Mouse (Mus musculus): ENCODE results near the gene Klhl6.

- no peak for TF ChIP-seq CTCF (conservative IDR thresholded peaks at IDR 0.05; ENCODE audit: low read length)
- TF ChIP-seq NANOG (IDR thresholded peaks at IDR 0.05; ENCODE audit: borderline replicate concordance, low read length): no peak
- TF ChIP-seq POU5F1 (IDR thresholded peaks at IDR 0.05; ENCODE audit: borderline replicate concordance, low read length): no peak
Measured at GRCm38 (mm10) chr16:19918286-19918685, 64.6 kb downstream of the Klhl6 start.

All from E14TG2a.4 (cell line).